Mouse (Mus musculus) forebrain, embryonic 11.5 days (tissue): ENCODE measurements around the gene Alx3. TPM values are rescaled to one million over a fixed set of nuclear protein-coding genes. Genes with fewer than 3 reads are reported as not detected.

Experiments
- ATAC-seq: fragments of 200-750 bp; cut with Nextera tagmentation; replicated peaks from 2 replicates; pipeline ENCODE4 v1.8.0; 2017; ENCODE audit warnings: moderate TSS enrichment; ENCODE audit not compliant: low FRiP score
- DNase-seq: peaks from one replicate; pipeline ENCODE4 v3.0.0-alpha.2; 2017; ENCODE audit warnings: low spot score
- H3K27ac ChIP-seq: fragments of 300-500 bp; sonication (generic); 2 replicates; pipeline ENCODE4 v1.5.1; 2014; ENCODE audit warnings: low read depth, low read length
- H3K27me3 ChIP-seq: fragments of 300-500 bp; sonication (generic); 2 replicates; pipeline ENCODE4 v1.6.1; 2014; ENCODE audit warnings: mild to moderate bottlenecking, low read length, mixed read lengths; ENCODE audit not compliant: control insufficient read depth, insufficient read depth
- H3K36me3 ChIP-seq: fragments of 300-500 bp; sonication (generic); 2 replicates; pipeline ENCODE4 v1.6.1; 2014; ENCODE audit warnings: mild to moderate bottlenecking, low read length, moderate library complexity, mixed read lengths; ENCODE audit not compliant: control insufficient read depth, insufficient read depth
- H3K4me1 ChIP-seq: fragments of 300-500 bp; sonication (generic); replicated peaks from 2 replicates; pipeline ENCODE4 v1.6.1; 2014; ENCODE audit warnings: low read length, mixed read lengths; ENCODE audit not compliant: control insufficient read depth, insufficient read depth
- H3K4me2 ChIP-seq: fragments of 300-500 bp; sonication (generic); 2 replicates; pipeline ENCODE4 v1.6.1; 2014; ENCODE audit warnings: low read depth, mild to moderate bottlenecking, low read length, moderate library complexity, mixed read lengths; ENCODE audit not compliant: severe bottlenecking
- H3K4me3 ChIP-seq: fragments of 300-500 bp; sonication (generic); 2 replicates; pipeline ENCODE4 v1.5.1; 2014; ENCODE audit warnings: low read depth, low read length
- H3K9ac ChIP-seq: fragments of 300-500 bp; sonication (generic); 2 replicates; pipeline ENCODE4 v1.6.1; 2014; ENCODE audit warnings: low read length
- H3K9me3 ChIP-seq: fragments of 300-500 bp; sonication (generic); 2 replicates; pipeline ENCODE4 v1.6.1; 2016; ENCODE audit warnings: low read length, mixed read lengths; ENCODE audit not compliant: control insufficient read depth
- WGBS: fragments of 180-500 bp; shearing (Covaris S2); extraction: QIAGEN DNeasy Blood & Tissue Kit; methylation state at CpG from one replicate; pipeline ENCODE4 v1.1.7; 2014; 5-methylcytosine and 5-hydroxymethylcytosine counted together
- polyA plus RNA-seq: library from polyadenylated mRNA; unstranded; fragments of >200 nt; fragmentation: Nextera tagmentation; extraction: Ambion mirVana; gene quantifications from 2 replicates; pipeline ENCODE4 v1.2.1, GENCODE M21; 2014

Alx3 gene
- polyA plus RNA-seq, 1 experiment from 2014 or later = 16.9 TPM

- DNase-seq (peak; percentile 77), ATAC-seq (no peak)
- peaks cover 48% of the 10 kb centered on the region for H3K27me3 ChIP-seq
- H3K4me1 ChIP-seq = 0 out of 2 replicates have a peak, but pooled peaks cover 5% of the 10 kb centered on the region
- no peaks in the 10 kb centered on the region for H3K9me3 ChIP-seq
- H3K27ac ChIP-seq = no peak overlapping the region
- no peaks in the 10 kb centered on the region for H3K36me3 ChIP-seq
- 6% methylated on average over 4 of the region's 4 CpGs for WGBS
- H3K4me2 ChIP-seq = no peak overlapping the region
- no peak overlapping the region for H3K9ac ChIP-seq
- H3K4me3 ChIP-seq = no peak overlapping the region
Observed at GRCm38 (mm10) chr3:107579466-107579865, 15.4 kb upstream of the Alx3 start.

- no peak overlapping the region for H3K9ac ChIP-seq
- no peaks in the 10 kb centered on the region for H3K9me3 ChIP-seq
- ATAC-seq (no peak), DNase-seq (peak; percentile 58)
- WGBS = 2% methylated on average over 15 of the region's 15 CpGs
- H3K4me3 ChIP-seq = no peak overlapping the region
- H3K36me3 ChIP-seq = no peaks in the 10 kb centered on the region
- no peak overlapping the region for H3K27ac ChIP-seq
- no peak overlapping the region for H3K4me2 ChIP-seq
- 0 out of 2 replicates have a peak, but pooled peaks cover 5% of the 10 kb centered on the region for H3K4me1 ChIP-seq
- H3K27me3 ChIP-seq = peaks cover 65% of the 10 kb centered on the region
Observed at GRCm38 (mm10) chr3:107581103-107582010, 13.5 kb upstream of the Alx3 start.

- ATAC-seq (no peak), DNase-seq (peak; percentile 50)
- Histone ChIP-seq H3K4me1 (0 out of 2 replicates have a peak, but pooled peaks cover 5% of the 10 kb centered on the region), H3K9me3 (no peaks in the 10 kb centered on the region), H3K9ac (peak overlapping the region; percentile 7; the same call in 1 of the 2 replicates), H3K36me3 (no peaks in the 10 kb centered on the region), H3K4me2 (peak overlapping the region; percentile 43; the same call in 1 of the 2 replicates), H3K27me3 (peaks cover 67% of the 10 kb centered on the region), H3K27ac (no peak overlapping the region), H3K4me3 (peak overlapping the region; percentile 23; the same call in 1 of the 2 replicates)
- WGBS = 2% methylated on average over 18 of the region's 18 CpGs
Observed at GRCm38 (mm10) chr3:107582130-107582874, 12.5 kb upstream of the Alx3 start.

- peak overlapping the region; percentile 23 for H3K4me3 ChIP-seq
- peak; percentile 62 for DNase-seq
- no peaks in the 10 kb centered on the region for H3K36me3 ChIP-seq
- under 1% methylated on average over 65 of the region's 65 CpGs for WGBS
- H3K4me1 ChIP-seq = 0 out of 2 replicates have a peak, but pooled peaks cover 5% of the 10 kb centered on the region
- H3K27me3 ChIP-seq = peaks cover 67% of the 10 kb centered on the region
- H3K9me3 ChIP-seq = no peaks in the 10 kb centered on the region
- H3K4me2 ChIP-seq = peak overlapping the region; percentile 43
- H3K27ac ChIP-seq = no peak overlapping the region
- peak overlapping the region; percentile 44 for H3K9ac ChIP-seq
- 0 out of 2 replicates have a peak, but pooled peaks have one; percentile 46 for ATAC-seq
Observed at GRCm38 (mm10) chr3:107582875-107583767, 11.7 kb upstream of the Alx3 start.

GRCm38 (mm10) chr3:107583893-107584292 lies 10.9 kb upstream of the Alx3 start:
- Histone ChIP-seq H3K27ac (no peak overlapping the region), H3K36me3 (no peaks in the 10 kb centered on the region), H3K4me2 (no peak overlapping the region), H3K4me1 (0 out of 2 replicates have a peak, but pooled peaks cover 5% of the 10 kb centered on the region), H3K27me3 (peaks cover 67% of the 10 kb centered on the region), H3K9ac (no peak overlapping the region), H3K9me3 (no peaks in the 10 kb centered on the region), H3K4me3 (no peak overlapping the region)
- 8% methylated on average over 1 of the region's 1 CpGs for WGBS
- DNase-seq = peak; percentile 36
- ATAC-seq = no peak

GRCm38 (mm10) chr3:107586504-107586903 lies 8.3 kb upstream of the Alx3 start:
- Histone ChIP-seq H3K27ac (no peak overlapping the region), H3K4me3 (no peak overlapping the region), H3K36me3 (no peaks in the 10 kb centered on the region), H3K9ac (no peak overlapping the region), H3K9me3 (no peaks in the 10 kb centered on the region), H3K27me3 (peaks cover 48% of the 10 kb centered on the region), H3K4me2 (no peak overlapping the region), H3K4me1 (0 out of 2 replicates have a peak, but pooled peaks cover 4% of the 10 kb centered on the region)
- ATAC-seq = no peak
- WGBS = 79% methylated on average over 6 of the region's 6 CpGs
- DNase-seq = peak; percentile 48

GRCm38 (mm10) chr3:107591612-107592011 lies 3.2 kb upstream of the Alx3 start:
- no peak overlapping the region for H3K4me2 ChIP-seq
- no peaks in the 10 kb centered on the region for H3K36me3 ChIP-seq
- H3K9me3 ChIP-seq = no peaks in the 10 kb centered on the region
- H3K4me3 ChIP-seq = no peak overlapping the region
- peaks cover 40% of the 10 kb centered on the region for H3K27me3 ChIP-seq
- peaks cover 10% of the 10 kb centered on the region; the same call in 1 of the 2 replicates for H3K4me1 ChIP-seq
- DNase-seq (no peak), ATAC-seq (no peak)
- H3K9ac ChIP-seq = no peak overlapping the region
- WGBS = 67% methylated on average over 1 of the region's 1 CpGs
- no peak overlapping the region for H3K27ac ChIP-seq

- Histone ChIP-seq H3K4me1 (peaks cover 10% of the 10 kb centered on the region; the same call in 1 of the 2 replicates), H3K4me3 (no peak overlapping the region), H3K27me3 (peaks cover 58% of the 10 kb centered on the region), H3K27ac (no peak overlapping the region), H3K9me3 (no peaks in the 10 kb centered on the region), H3K4me2 (no peak overlapping the region), H3K9ac (no peak overlapping the region), H3K36me3 (no peaks in the 10 kb centered on the region)
- no peak for ATAC-seq
- no peak for DNase-seq
- WGBS = 58% methylated on average over 2 of the region's 2 CpGs
Observed at GRCm38 (mm10) chr3:107593632-107594031, 1.2 kb upstream of the Alx3 start.
